Mouse (Mus musculus): ENCODE data around the gene Evi2b.

DNA sequence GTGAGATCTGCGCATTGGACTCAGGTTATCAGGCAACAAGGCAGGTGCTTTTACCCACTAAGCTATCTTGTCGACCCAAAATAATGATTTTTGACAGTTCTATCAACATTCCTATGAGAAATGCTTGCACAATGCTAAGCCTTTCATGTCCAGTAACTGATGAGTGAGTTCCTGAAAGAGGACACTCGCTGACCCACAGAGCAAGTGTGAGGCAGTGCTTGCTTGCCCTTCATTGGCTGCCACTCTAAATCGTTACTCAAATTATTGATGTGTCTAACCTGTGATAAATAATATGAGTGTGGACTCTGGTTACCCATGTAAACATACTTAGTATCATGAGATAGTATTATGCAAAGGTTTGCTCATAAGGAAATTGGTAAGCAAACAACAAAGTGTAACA, 37.0 kb upstream of the Evi2b start:
- TF ChIP-seq CTCF (IDR thresholded peaks at IDR 0.05; ENCODE audit: low read depth) (no peak), EP300 (IDR thresholded peaks at IDR 0.05; ENCODE audit: low read depth) (no peak)

Data from liver, embryonic 14.5 days (tissue).